8 mouse cellular contexts compared by ENCODE assay signal in the genomic region with DNA sequence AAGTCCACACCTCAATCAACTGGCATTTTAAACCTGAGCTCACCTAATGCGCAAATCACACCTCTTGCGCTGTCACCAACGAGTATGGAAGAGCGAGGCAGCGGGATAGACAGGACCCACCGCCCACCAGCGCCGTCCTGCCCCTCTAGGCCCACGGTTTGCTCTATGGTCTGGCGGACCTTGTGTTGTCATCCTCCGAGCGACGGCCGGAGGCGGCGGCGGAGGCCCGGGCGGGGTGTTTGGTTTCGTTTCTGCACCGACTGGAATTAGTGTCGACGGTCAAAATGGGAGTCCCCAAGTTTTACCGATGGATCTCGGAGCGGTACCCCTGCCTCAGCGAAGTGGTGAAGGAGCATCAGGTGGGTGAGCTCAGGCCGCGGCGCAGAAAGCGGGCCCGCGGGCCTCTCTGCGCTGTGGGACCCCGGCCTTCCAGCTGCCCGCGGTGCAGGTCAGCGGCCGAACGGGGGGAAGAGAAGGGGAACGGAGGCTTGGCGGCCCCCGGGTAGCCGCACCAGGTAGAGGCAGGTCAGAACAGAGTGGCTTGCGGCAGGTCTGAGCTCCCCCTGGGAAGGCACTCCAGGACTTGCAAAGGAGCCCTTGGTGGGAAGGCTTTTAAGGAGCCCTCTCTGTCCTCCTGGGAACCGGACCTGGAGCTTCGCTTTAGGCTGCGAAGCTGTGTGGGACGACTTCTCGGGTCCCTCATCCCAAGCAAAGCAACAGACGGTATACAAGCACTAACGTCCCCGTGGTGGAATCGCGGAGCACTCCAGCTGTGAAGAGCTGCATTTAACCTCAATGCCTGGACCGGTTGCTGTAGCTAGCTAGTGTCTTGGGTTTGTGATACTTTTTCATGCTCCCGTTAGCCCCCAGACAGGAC. TPM values are rescaled to one million over a fixed set of nuclear protein-coding genes. Genes with fewer than 3 reads are reported as not detected.
DNase-seq lines count a peak whose midpoint lies in the region; ATAC-seq lines count a peak whose summit lies in the region.

A gene (plus strand): TSS at position 176 of the 877 bp plus-strand sequence.

- peak within 1 kb of the TSS; percentile 74 for H3K4me2 ChIP-seq in heart, embryonic 13.5 days
- peak within 1 kb of the TSS; percentile 78 for H3K4me2 ChIP-seq in liver, embryonic 12.5 days
- H3K4me2 ChIP-seq in stomach, embryonic 15.5 days, result peak within 1 kb of the TSS; percentile 68

- H3K4me3 ChIP-seq in heart, embryonic 13.5 days, result peak within 1 kb of the TSS; percentile 99
- H3K4me3 ChIP-seq in liver, embryonic 12.5 days, result peak within 1 kb of the TSS; percentile 83
- H3K4me3 ChIP-seq in stomach, embryonic 15.5 days (replicated peaks), result peak within 1 kb of the TSS; percentile 98

- peak within 1 kb of the TSS; percentile 99 for H3K9ac ChIP-seq in heart, embryonic 13.5 days
- H3K9ac ChIP-seq in liver, embryonic 12.5 days, result peak within 1 kb of the TSS; percentile 94
- peak within 1 kb of the TSS; percentile 98 for H3K9ac ChIP-seq in stomach, embryonic 15.5 days

- peaks cover 17% of the 10 kb centered on the region for H3K4me1 ChIP-seq in heart, embryonic 13.5 days
- peaks cover 36% of the 10 kb centered on the region for H3K4me1 ChIP-seq in liver, embryonic 12.5 days
- 0 out of 2 replicates have a peak, but pooled peaks cover 3% of the 10 kb centered on the region for H3K4me1 ChIP-seq in stomach, embryonic 15.5 days

- H3K27me3 ChIP-seq in heart, embryonic 13.5 days (replicated peaks), result no peaks in the 10 kb centered on the region
- H3K27me3 ChIP-seq in liver, embryonic 12.5 days (replicated peaks), result no peaks in the 10 kb centered on the region
- no peaks in the 10 kb centered on the region for H3K27me3 ChIP-seq in stomach, embryonic 15.5 days (replicated peaks)

- H3K27ac ChIP-seq in heart, embryonic 13.5 days (replicated peaks), result peak within 1 kb of the TSS; percentile 96
- H3K27ac ChIP-seq in liver, embryonic 12.5 days, result peak within 1 kb of the TSS; percentile 88
- H3K27ac ChIP-seq in stomach, embryonic 15.5 days, result peak within 1 kb of the TSS; percentile 94

- H3K9me3 ChIP-seq in heart, embryonic 13.5 days, result no peaks in the 10 kb centered on the region
- H3K9me3 ChIP-seq in liver, embryonic 12.5 days (replicated peaks), result no peaks in the 10 kb centered on the region
- no peaks in the 10 kb centered on the region for H3K9me3 ChIP-seq in stomach, embryonic 15.5 days

- DNase-seq in CD4-positive helper T cell, adult 2 months (ENCODE audit: low read depth, low spot score), result peak; percentile 95
- DNase-seq in brain, embryonic 18.5 days (ENCODE audit: low read depth, low spot score), result peak; percentile 84
- peak; percentile 96 for DNase-seq in kidney, postnatal 10 days
- peak; percentile 90 to 93 for DNase-seq in natural killer cell, adult 2 months (ENCODE audit: low spot score in 2 of 2)

- WGBS in heart, embryonic 13.5 days, result under 1% methylated on average over 57 of the region's 57 CpGs
- WGBS in liver, embryonic 12.5 days (ENCODE audit: insufficient replicate concordance), result under 1% methylated on average over 57 of the region's 57 CpGs
- WGBS in stomach, embryonic 15.5 days, result under 1% methylated on average over 57 of the region's 57 CpGs

- H3K36me3 ChIP-seq in heart, embryonic 13.5 days, result peaks cover 22% of the 10 kb centered on the region
- peaks cover 26% of the 10 kb centered on the region for H3K36me3 ChIP-seq in liver, embryonic 12.5 days
- no peaks in the 10 kb centered on the region for H3K36me3 ChIP-seq in stomach, embryonic 15.5 days

- ATAC-seq in erythroid progenitor cell, adult 5-6 weeks (replicated peaks; ENCODE audit: low FRiP score, poor library complexity, severe bottlenecking), result peak; percentile 97
- ATAC-seq in heart, embryonic 13.5 days (ENCODE audit: extremely low read depth, insufficient number of reproducible peaks, low FRiP score, low TSS enrichment), result peak; percentile 94; the same call in 1 of the 2 replicates
- peak; percentile 99 for ATAC-seq in liver, embryonic 12.5 days
- peak; percentile 98 for ATAC-seq in stomach, embryonic 15.5 days (ENCODE audit: insufficient read depth, low FRiP score, low read depth)

RNA-seq across cellular contexts. Expression of the gene that starts here (rescaled TPM):
- 37.5 and 39.8 TPM in 2 replicates for total RNA-seq in erythroid progenitor cell, adult 5-6 weeks (2015; ENCODE audit: low replicate concordance)
- 43.0 and 55.6 TPM in 2 replicates for total RNA-seq in erythroid progenitor cell, adult 5-6 weeks (2017; ENCODE audit: low replicate concordance)
- 10.3 and 11.9 TPM in 2 replicates for polyA plus RNA-seq in heart, embryonic 13.5 days (2015; fragmentation: Nextera tagmentation; extraction: Ambion mirVana)
- 9.8 and 11.1 TPM in 2 replicates for polyA plus RNA-seq in liver, embryonic 12.5 days (2016; fragmentation: Nextera tagmentation; extraction: Ambion mirVana)
- polyA plus RNA-seq in stomach, embryonic 15.5 days (2015; fragmentation: Nextera tagmentation; extraction: Ambion mirVana), result 14.8 and 15.3 TPM in 2 replicates

Comparison
In these comparisons a context has a peak if more than half of its experiments do, and no peak if none do; other contexts are left out.
1. Peak in every context shown above with its lines: DNase-seq, ATAC-seq, H3K4me3 ChIP-seq and H3K27ac ChIP-seq.